Mouse (Mus musculus) cerebellum, adult 2 months (tissue): ENCODE data around the gene Phf12.

Source experiments
- CTCF ChIP-seq: fragments of 200-500 bp; IDR thresholded peaks from 2 replicates; pipeline ENCODE4 v1.5.1; 2011; ENCODE audit warnings: low read depth, mild to moderate bottlenecking, control low read depth, low read length, moderate library complexity, borderline replicate concordance; ENCODE audit not compliant: insufficient read depth
- POLR2A ChIP-seq: fragments of 200-500 bp; IDR thresholded peaks from 2 replicates; pipeline ENCODE4 v1.6.1; 2011; ENCODE audit warnings: low read length, control low read depth, borderline replicate concordance; ENCODE audit not compliant: insufficient read depth

GRCm38 (mm10) chr11:78069130-78069529 lies 86.6 kb downstream of the Phf12 start:
- TF ChIP-seq CTCF (no peak), POLR2A (no peak)
